23 mouse cellular contexts compared by ENCODE assay signal in the genomic region with DNA sequence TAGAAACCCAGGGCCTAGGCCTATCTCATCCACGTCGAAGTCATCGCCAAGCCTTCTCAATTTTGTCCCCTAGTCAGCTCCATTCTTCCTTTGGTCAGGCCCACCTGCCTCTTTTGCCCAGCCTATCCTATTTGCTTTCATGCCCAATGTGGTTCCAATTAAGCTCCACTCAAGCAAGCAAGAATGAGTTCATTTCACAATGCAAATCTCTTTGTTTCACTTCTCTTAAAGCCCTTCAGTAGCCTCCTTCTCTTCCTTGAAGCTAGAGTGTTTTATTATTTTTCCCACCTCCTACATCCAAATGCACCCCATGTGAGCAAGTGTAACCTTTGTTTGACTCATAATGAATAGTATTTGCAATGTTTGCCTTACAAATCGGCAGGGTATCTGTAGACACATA. TPM values are rescaled to one million over a fixed set of nuclear protein-coding genes. Genes with fewer than 3 reads are reported as not detected.
DNase-seq lines count a peak whose midpoint lies in the region; ATAC-seq and TF ChIP-seq lines count a peak whose summit lies in the region.
"Had no signal": no experiment of that assay in that cellular context is flagged by ENCODE, and none has a peak within 500 bp of the region (broad histone marks: within the 10 kb centered on the region; RNA-seq: fewer than 3 reads in every experiment).

No protein-coding gene starts in this region.

- no peak for ATAC-seq in hindbrain, embryonic 14.5 days (ENCODE audit: low FRiP score)
- ATAC-seq: CD4-positive, CD25-positive, alpha-beta regulatory T cell, adult 4 months; forebrain, embryonic 14.5 days; forebrain, embryonic 16.5 days had no signal

- WGBS in limb, embryonic 10.5 days: 94% methylated on average over 4 of the region's 4 CpGs
- WGBS in hindbrain, embryonic 14.5 days: 53% methylated on average over 4 of the region's 4 CpGs

- intact Hi-C loops in gastrocnemius, adult 2 months (cut with DNase I): loop anchor here (5.0 kb wide), 1 partner anchor 87 kb away; no protein-coding TSS in a partner anchor

- in situ Hi-C loops in CH12.LX (cut with MboI; ENCODE audit: low pct_ligation_motif_present, low pct_unique_long_range_greater_than_20kb, low sequenced_read_pairs): no loop called here

- no peaks in the 10 kb centered on the region for H3K9me3 ChIP-seq in CH12.LX (replicated peaks; ENCODE audit: low read length)
- no peaks in the 10 kb centered on the region for H3K9me3 ChIP-seq in limb, embryonic 10.5 days (replicated peaks)
- no peaks in the 10 kb centered on the region for H3K9me3 ChIP-seq in hindbrain, embryonic 14.5 days (ENCODE audit: control insufficient read depth, low read length)
- H3K9me3 ChIP-seq: embryonic facial prominence, embryonic 13.5 days; embryonic facial prominence, embryonic 15.5 days; forebrain, embryonic 10.5 days; forebrain, embryonic 12.5 days had no signal

- H3K27ac ChIP-seq in gastrocnemius, adult 2 months: peak overlapping the region; percentile 13; the same call in 1 of the 2 replicates
- no peak overlapping the region for H3K27ac ChIP-seq in CH12.LX (ENCODE audit: insufficient read depth, low read depth)
- H3K27ac ChIP-seq in limb, embryonic 10.5 days: peak overlapping the region; percentile 66
- no peak overlapping the region for H3K27ac ChIP-seq in hindbrain, embryonic 14.5 days
- H3K27ac ChIP-seq: embryonic facial prominence, embryonic 13.5 days; embryonic facial prominence, embryonic 15.5 days; forebrain, embryonic 10.5 days; forebrain, embryonic 12.5 days had no signal

- peaks cover 0 to 29% of the 10 kb centered on the region in 2 experiments; a peak in 3 of 4 replicates for H3K4me1 ChIP-seq in CH12.LX (ENCODE audit: control insufficient read depth in 1 of 2, insufficient read depth in 2 of 2)
- H3K4me1 ChIP-seq in limb, embryonic 10.5 days: peaks cover 21% of the 10 kb centered on the region
- no peaks in the 10 kb centered on the region for H3K4me1 ChIP-seq in hindbrain, embryonic 14.5 days (replicated peaks; ENCODE audit: control insufficient read depth, insufficient read depth, low read length)
- H3K4me1 ChIP-seq: embryonic facial prominence, embryonic 13.5 days; embryonic facial prominence, embryonic 15.5 days had no signal

- no peak overlapping the region for H3K4me2 ChIP-seq in CH12.LX (ENCODE audit: insufficient read depth, low read depth, poor library complexity, severe bottlenecking)
- H3K4me2 ChIP-seq in hindbrain, embryonic 14.5 days (replicated peaks): no peak overlapping the region
- H3K4me2 ChIP-seq: embryonic facial prominence, embryonic 13.5 days; embryonic facial prominence, embryonic 15.5 days; forebrain, embryonic 12.5 days had no signal

- TF ChIP-seq RAD21 in CH12.LX (IDR thresholded peaks at IDR 0.05; ENCODE audit: low read depth, low read length): no peak

- peaks cover 1% of the 10 kb centered on the region for H3K27me3 ChIP-seq in CH12.LX (replicated peaks)
- H3K27me3 ChIP-seq in limb, embryonic 10.5 days (ENCODE audit: low read depth, poor library complexity, severe bottlenecking): no peaks in the 10 kb centered on the region
- H3K27me3 ChIP-seq in hindbrain, embryonic 14.5 days (ENCODE audit: control insufficient read depth, insufficient read depth, low read length): no peaks in the 10 kb centered on the region
- H3K27me3 ChIP-seq: embryonic facial prominence, embryonic 13.5 days; embryonic facial prominence, embryonic 15.5 days had no signal

- TF ChIP-seq CTCF in gastrocnemius, adult 2 months (IDR thresholded peaks at IDR 0.05): no peak
- no peak for TF ChIP-seq CTCF in CH12.LX (conservative IDR thresholded peaks at IDR 0.05 in 1 of 2, IDR thresholded peaks at IDR 0.05 in 1 of 2; ENCODE audit: low read depth in 2 of 2, low read length in 2 of 2)

- no peaks in the 10 kb centered on the region for H3K79me2 ChIP-seq in CH12.LX (replicated peaks; ENCODE audit: control insufficient read depth, extremely low read depth, insufficient read depth, poor library complexity, severe bottlenecking)

- no peak for DNase-seq in gastrocnemius, adult 2 months
- no peak for DNase-seq in gastrocnemius, adult 18-20 months (ENCODE audit: low spot score)
- DNase-seq in A20 (ENCODE audit: low read depth, low spot score) (peak; percentile 10), CH12.LX (ENCODE audit: extremely low read depth) (peak; percentile 42)
- DNase-seq in limb, embryonic 10.5 days (ENCODE audit: low spot score): no peak
- DNase-seq in hindbrain, embryonic 14.5 days (ENCODE audit: low spot score): no peak
- DNase-seq in frontal cortex, postnatal 36 days (ENCODE audit: low spot score in 2 of 2): no peak
- no peak for DNase-seq in cerebellum, adult 11 months
- DNase-seq: cerebellum, adult 18-20 months; cerebellum, adult 8-10 months; cerebellum, adult 9-11 months; cerebellum, postnatal 14 days; cerebellum, postnatal 36 days; embryo, embryonic 11 days had no signal

- peak; percentile 61 for TF ChIP-seq EP300 in CH12.LX (IDR thresholded peaks at IDR 0.05; ENCODE audit: low read length)

- no peak for TF ChIP-seq POLR2A in CH12.LX (IDR thresholded peaks at IDR 0.05; ENCODE audit: low read depth, low read length)

- dilution Hi-C loops in CH12.LX (cut with MboI; ENCODE audit: extremely low pct_ligation_motif_present, extremely low pct_unique_long_range_greater_than_20kb, low sequenced_read_pairs): no loop called here

- no peak overlapping the region for H3K4me3 ChIP-seq in gastrocnemius, adult 2 months
- no peak overlapping the region for H3K4me3 ChIP-seq in CH12.LX (replicated peaks in 1 of 3; ENCODE audit: low read depth in 2 of 3, low read length in 2 of 3, poor library complexity in 1 of 3)
- H3K4me3 ChIP-seq in limb, embryonic 10.5 days: no peak overlapping the region
- H3K4me3 ChIP-seq in hindbrain, embryonic 14.5 days (replicated peaks; ENCODE audit: low read length): no peak overlapping the region
- H3K4me3 ChIP-seq: embryonic facial prominence, embryonic 13.5 days; embryonic facial prominence, embryonic 15.5 days; erythroblast, embryonic 14.5 days; forebrain, embryonic 10.5 days; forebrain, embryonic 12.5 days had no signal

- no peak overlapping the region for H3K9ac ChIP-seq in CH12.LX (ENCODE audit: insufficient read depth, low read depth)
- no peak overlapping the region for H3K9ac ChIP-seq in hindbrain, embryonic 14.5 days
- H3K9ac ChIP-seq: embryonic facial prominence, embryonic 13.5 days; embryonic facial prominence, embryonic 15.5 days; forebrain, embryonic 12.5 days had no signal

- H3K36me3 ChIP-seq in CH12.LX (replicated peaks in 1 of 2; ENCODE audit: control insufficient read depth in 1 of 2, insufficient read depth in 1 of 2, low read length in 1 of 2): no peaks in the 10 kb centered on the region
- no peaks in the 10 kb centered on the region for H3K36me3 ChIP-seq in limb, embryonic 10.5 days
- no peaks in the 10 kb centered on the region for H3K36me3 ChIP-seq in hindbrain, embryonic 14.5 days (replicated peaks; ENCODE audit: control insufficient read depth, insufficient read depth)
- H3K36me3 ChIP-seq: embryonic facial prominence, embryonic 13.5 days; embryonic facial prominence, embryonic 15.5 days; forebrain, embryonic 10.5 days; forebrain, embryonic 12.5 days had no signal

TF ChIP-seq in CH12.LX, 34 proteins besides CTCF, POLR2A, EP300 and RAD21:
- no peak for TF ChIP-seq NELFE (IDR thresholded peaks at IDR 0.05; ENCODE audit: low read depth, low read length)
- peak; percentile 48; the same call in 1 of the 2 replicates for TF ChIP-seq IRF4 (IDR thresholded peaks at IDR 0.05; ENCODE audit: low read depth, low read length)

RNA-seq across cellular contexts. Expression of a gene that starts 50.6 kb away (rescaled TPM):
- total RNA-seq in gastrocnemius, adult 2 months (2021): 10 to 100 TPM; 66.2 to 83.3 TPM
- total RNA-seq in gastrocnemius, adult 18-20 months (2021): 10 to 100 TPM; 47.9 to 50.9 TPM
- total RNA-seq in CH12.LX (2012; rRNA removed) (not detected in 2 replicates), CH12.LX (2014; rRNA removed) (0.03 and 0.11 TPM in 2 replicates)
- polyA plus RNA-seq in CH12.LX (2012; ENCODE audit: insufficient read length, low read depth): not detected in 2 replicates
- polyA plus RNA-seq in limb, embryonic 10.5 days (2016; fragmentation: Nextera tagmentation; extraction: Ambion mirVana): 12.0 and 12.1 TPM in 2 replicates
- 35.2 and 38.7 TPM in 2 replicates for polyA plus RNA-seq in hindbrain, embryonic 14.5 days (2014; fragmentation: Nextera tagmentation; extraction: Ambion mirVana)
- total RNA-seq: MEL had no signal
- polyA plus RNA-seq: erythroblast, embryonic 14.5 days had no signal

Comparison
In these comparisons a context has a peak if more than half of its experiments do, and no peak if none do; other contexts are left out.
1. DNase-seq: peak in A20 (single experiment) and CH12.LX (single experiment); none in gastrocnemius, adult 2 months (single experiment), gastrocnemius, adult 18-20 months (single experiment), limb, embryonic 10.5 days (single experiment), hindbrain, embryonic 14.5 days (single experiment), frontal cortex, postnatal 36 days (0 of 2) and cerebellum, adult 11 months (single experiment).
2. H3K27ac ChIP-seq: peak in gastrocnemius, adult 2 months (single experiment) and limb, embryonic 10.5 days (single experiment); none in CH12.LX (single experiment) and hindbrain, embryonic 14.5 days (single experiment).
3. RNA of a gene that starts 50.6 kb away (total RNA-seq): 66.2 to 83.3 TPM in gastrocnemius, adult 2 months and 47.9 to 50.9 TPM in gastrocnemius, adult 18-20 months; 0.03 to 0.11 TPM in CH12.LX; every median in the first group is over 10 times any median in the second.